Mouse (Mus musculus) monocyte, adult 5-6 weeks (primary cell): ENCODE results near the gene Arnt2. TPM values are rescaled to one million over a fixed set of nuclear protein-coding genes. Genes with fewer than 3 reads are reported as not detected.

Source experiments
- ATAC-seq: fragments of 153-309, 156-312 bp; replicated peaks from 2 replicates; pipeline ENCODE4 v1.8.0; 2017; ENCODE audit warnings: mild to moderate bottlenecking; ENCODE audit not compliant: low TSS enrichment, insufficient number of reproducible peaks, severe bottlenecking, poor library complexity, low FRiP score
- total RNA-seq: library from RNA; stranded (forward); fragments of 200-1000, 200-491, 200-594 nt; gene quantifications from 3 replicates; pipeline ENCODE4 v1.2.3, GENCODE M21; 2017

The Arnt2 gene
- total RNA-seq, 1 experiment from 2014 or later: not detected

- ATAC-seq: no peak
Measured at GRCm38 (mm10) chr7:84408282-84408681, 1.7 kb downstream of the Arnt2 start.

DNA sequence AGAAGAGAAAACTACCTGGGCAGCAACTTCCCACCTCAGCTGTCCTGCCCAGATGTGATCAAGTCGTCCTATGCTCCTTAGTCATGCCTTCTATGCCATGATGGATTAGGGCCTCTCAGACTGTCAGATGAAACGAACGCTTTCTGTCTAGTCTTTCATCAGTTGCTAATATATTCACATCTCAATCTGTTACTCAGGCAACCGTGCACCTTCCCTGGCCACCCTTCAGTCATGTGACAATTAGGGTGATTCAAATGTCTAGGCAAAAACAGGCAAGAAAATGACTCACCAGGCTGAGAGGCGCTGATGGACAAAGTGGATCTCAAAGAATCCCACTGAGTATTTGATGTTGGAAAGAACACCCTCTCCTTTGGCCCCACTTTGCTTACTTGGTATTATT, 6.6 kb downstream of the Arnt2 start:
- no peak for ATAC-seq

DNA sequence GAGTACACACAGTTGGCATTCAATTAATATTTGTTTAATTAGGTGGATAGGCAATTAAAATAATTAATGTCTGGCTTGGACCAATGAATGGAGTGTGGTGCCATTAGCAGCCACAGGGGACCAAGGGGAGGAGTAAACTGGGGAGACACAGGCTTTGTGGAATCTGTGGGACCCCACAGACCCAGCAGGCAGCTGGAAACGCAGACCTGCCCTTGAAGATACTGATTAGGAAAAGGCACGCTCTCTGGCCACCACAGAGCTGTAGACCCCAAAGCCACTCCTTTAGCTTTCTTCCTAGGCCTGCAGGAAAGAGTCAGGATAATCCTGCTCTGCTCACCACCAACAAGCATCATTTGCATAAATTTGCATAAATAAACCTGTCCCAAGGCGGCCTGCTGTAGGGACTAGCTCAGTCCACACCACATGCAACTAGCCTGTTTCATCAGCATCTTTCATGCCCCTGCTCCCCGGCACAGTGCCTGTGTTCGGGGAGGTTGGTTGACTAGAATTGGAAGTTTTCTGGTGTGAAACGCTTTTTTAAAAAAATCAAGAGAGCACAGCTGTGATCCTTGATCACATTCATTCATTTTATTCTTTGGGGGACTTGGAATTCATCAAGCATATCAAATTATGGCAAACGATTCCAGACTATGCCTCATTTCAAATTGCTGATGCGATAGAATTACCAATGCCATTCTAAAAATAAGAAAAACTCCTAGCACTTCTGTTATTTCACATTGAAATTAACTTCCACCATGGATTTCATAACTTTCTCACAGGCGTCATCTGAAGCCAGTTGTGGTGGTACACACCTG, 8.1 kb downstream of the Arnt2 start:
- no peak for ATAC-seq

- ATAC-seq: no peak
Measured at GRCm38 (mm10) chr7:84397320-84397719, 12.7 kb downstream of the Arnt2 start.

- ATAC-seq: no peak
Measured at GRCm38 (mm10) chr7:84396581-84396980, 13.4 kb downstream of the Arnt2 start.

GRCm38 (mm10) chr7:84387826-84388225, 22.1 kb downstream of the Arnt2 start:
- ATAC-seq: no peak

GRCm38 (mm10) chr7:84386472-84386871, 23.5 kb downstream of the Arnt2 start:
- no peak for ATAC-seq

DNA sequence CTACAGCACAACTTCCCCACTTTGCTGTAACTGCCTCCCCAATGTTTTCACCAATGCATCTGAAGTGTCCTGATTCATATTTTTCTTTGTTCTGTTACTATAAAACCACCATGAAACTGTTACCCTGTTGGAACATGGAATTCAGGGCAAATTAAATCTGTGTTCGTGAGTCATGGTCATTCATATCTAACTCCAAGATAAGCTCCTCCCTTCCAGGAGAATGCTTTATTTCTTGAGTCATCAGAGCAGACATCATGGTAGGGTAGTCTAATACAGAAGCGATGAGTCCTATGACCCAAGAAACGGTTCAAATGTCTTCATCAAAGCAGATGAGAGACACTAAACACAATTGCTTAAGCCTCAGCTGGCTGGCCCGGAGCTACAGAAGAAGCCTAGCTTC, 25.2 kb downstream of the Arnt2 start:
- no peak for ATAC-seq

DNA sequence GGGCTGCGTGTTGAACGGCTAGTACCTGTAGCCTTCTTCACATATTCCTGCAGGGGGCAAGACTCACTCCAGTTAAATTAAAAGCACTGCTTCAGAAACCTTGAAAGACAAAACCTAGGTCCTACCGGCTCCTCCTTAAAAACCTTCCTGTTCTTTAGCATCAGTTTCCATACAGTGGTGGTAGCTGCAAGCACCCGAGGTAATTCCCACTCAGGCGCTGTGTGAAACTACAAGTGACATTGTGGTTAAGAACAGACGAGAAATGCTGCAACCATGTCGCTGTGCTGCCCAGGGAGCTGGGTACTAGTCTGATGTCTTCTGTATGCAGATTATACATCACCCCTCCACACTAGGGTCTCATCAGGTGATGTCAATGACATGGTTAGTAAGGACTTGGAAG, 25.9 kb downstream of the Arnt2 start:
- no peak for ATAC-seq

- ATAC-seq: no peak
Measured at GRCm38 (mm10) chr7:84382346-84382745, 27.6 kb downstream of the Arnt2 start.

- no peak for ATAC-seq
Measured at GRCm38 (mm10) chr7:84380810-84381209, 29.2 kb downstream of the Arnt2 start.

DNA sequence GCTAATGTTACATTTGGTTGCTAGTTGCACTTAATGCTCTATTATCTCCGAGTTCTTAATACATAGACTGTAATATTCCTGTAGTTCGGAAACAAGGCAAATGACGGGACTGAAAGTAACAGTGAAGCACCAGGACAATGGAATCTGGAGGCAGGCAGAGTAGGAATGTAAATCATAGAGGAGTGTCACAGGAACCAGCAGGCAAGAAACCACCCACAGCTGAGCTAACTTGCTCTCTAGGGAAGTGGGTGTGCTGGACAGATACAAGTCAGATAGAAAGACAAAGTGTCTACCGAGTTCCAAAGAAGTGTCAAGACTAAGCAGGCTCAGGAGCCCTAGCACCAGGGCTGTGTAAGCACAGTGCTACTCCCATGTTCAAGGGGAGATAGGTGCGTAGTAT, 32.6 kb downstream of the Arnt2 start:
- no peak for ATAC-seq

DNA sequence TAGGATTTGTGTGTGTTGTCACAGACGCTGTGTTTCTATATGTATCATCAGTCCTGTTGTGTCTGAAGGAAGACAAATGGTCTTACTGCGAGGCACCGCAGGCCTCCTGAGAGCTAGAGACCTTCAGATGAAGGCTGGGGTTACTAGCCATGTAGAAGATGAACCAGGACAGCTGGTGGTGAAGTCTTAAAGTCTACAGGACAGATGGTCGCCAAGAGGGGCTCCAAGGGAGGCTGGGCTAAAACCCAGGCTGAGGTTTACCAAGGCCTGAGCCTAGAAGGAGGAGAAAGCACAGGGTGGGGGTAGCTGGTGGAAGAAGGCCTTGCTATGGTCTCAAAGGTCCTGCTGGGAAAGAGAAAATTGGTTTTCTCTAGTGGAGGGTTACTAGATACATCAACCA, 36.3 kb downstream of the Arnt2 start:
- ATAC-seq: no peak

DNA sequence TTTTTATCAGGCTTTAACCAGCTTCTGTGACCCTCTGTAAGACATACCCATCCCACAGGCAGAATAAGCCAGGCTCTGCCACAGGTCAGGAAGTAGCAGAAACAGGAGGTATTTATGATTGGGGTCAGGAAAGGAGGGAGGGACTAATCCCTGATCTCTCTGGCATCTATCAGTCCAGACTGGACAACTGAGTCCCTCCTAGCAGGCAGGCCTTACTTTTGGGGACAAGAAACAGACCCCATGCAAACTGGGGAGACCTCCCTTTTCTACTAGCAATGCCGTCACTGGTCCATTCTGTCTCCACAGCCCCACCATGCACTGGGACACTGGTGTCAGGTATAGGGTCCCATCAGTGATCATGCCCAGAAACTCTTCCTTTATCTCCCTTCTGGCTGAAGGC, 37.1 kb downstream of the Arnt2 start:
- no peak for ATAC-seq

DNA sequence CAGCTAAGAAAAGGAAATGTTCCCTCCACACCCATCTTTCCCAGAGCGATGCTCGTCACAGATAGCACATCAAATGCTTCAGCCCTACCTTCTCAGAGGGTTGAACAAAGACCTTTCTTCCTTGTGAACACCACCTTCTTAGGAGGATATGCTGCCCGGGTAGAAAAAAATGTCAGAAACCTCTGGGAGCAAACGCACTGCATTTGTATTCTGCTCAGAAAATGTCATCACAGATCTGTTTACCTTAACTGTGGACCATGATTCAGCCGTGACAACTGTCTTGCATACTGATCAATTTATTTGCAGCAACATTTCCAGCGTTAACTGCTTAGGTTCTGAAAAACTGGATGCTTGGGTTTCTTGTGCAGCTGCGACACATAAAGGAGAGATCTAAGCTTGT, 37.7 kb downstream of the Arnt2 start:
- no peak for ATAC-seq

DNA sequence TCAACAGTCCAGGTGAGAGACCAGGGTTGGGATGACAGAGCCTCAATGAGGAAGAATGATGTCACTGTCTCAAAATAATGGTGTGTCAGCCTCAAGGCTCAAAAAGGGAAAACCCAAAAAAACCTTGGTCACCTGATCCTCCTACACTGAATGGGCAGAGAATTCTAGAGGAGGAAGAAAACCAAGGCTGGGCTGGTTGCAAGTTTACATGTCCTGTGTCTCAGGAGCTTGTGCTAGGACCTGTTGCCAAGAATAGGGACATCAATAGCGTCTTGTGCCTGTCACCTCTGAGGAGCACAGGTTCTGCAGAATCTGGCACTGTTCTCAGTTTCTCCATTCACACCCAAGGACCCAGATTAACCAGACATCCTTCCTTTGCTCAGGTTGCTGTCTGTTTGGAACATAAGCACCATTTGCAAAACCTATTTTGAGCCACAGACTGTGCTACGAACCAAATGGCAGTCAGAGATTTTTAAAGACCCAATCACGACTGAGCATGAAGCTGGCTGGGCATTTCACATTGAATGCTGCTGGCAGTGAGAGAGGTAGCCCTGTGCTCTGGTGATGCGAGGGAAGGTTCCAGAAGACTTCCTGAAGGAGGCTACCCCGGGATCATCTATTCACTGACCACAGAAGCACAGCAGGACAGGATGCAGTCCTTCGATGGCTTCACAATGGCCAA, 38.9 kb downstream of the Arnt2 start:
- ATAC-seq: no peak

- ATAC-seq: no peak
Measured at GRCm38 (mm10) chr7:84366251-84366650, 43.7 kb downstream of the Arnt2 start.

- no peak for ATAC-seq
Measured at GRCm38 (mm10) chr7:84362711-84363110, 47.3 kb downstream of the Arnt2 start.

- ATAC-seq: no peak
Measured at GRCm38 (mm10) chr7:84361086-84361684, 48.8 kb downstream of the Arnt2 start.

DNA sequence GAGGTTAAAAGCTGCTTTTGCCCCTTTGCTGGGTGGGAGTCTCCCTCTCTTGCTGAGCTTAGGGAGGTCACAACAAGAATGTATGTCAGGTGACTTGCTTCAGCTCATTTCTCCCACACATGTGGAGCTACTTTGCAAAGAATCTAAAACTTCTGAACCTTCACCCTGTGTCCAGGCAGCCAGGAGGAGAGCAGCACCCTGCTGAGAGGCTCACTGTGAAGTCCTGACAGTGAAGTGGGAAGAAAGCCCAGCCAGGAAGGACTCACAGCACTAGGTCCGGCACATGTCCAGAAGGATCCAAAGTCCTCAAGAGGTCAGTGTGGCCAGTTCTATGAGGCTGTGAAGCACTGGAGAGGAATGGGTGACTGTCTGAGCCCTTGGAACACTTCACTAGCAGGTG, 51.5 kb downstream of the Arnt2 start:
- no peak for ATAC-seq
